Mouse (Mus musculus): ENCODE results near the gene Rhov. TPM values are rescaled to one million over a fixed set of nuclear protein-coding genes. Genes with fewer than 3 reads are reported as not detected.

The Rhov gene
- total and polyA plus RNA-seq, 2 experiments from 2014 or later: 3.4 TPM; not detected in 1

GRCm38 (mm10) chr2:119237210-119237870 lies 33.7 kb downstream of the Rhov start, which contains the start of gene Spint1:
Spint1 (plus strand) TSS chr2:119237362.
- Histone ChIP-seq H3K4me1 (ENCODE audit: control insufficient read depth, insufficient read depth) (peaks cover 7% of the 10 kb centered on the region; the same call in 1 of the 2 replicates), H3K4me2 (ENCODE audit: low read depth, low read length) (peak within 1 kb of the TSS; percentile 82), H3K27ac (ENCODE audit: low read depth) (no peak within 1 kb of the TSS), H3K27me3 (ENCODE audit: control insufficient read depth, insufficient read depth, low read length) (peaks cover 48% of the 10 kb centered on the region), H3K9me3 (replicated peaks; ENCODE audit: control insufficient read depth, low read length) (no peaks in the 10 kb centered on the region), H3K9ac (replicated peaks; ENCODE audit: low read depth, low read length) (0 out of 2 replicates have a peak within 1 kb of the TSS, but pooled peaks have one; percentile 30), H3K36me3 (replicated peaks; ENCODE audit: control insufficient read depth, insufficient read depth, low read length) (no peaks in the 10 kb centered on the region), H3K4me3 (ENCODE audit: low read depth, low read length) (peak within 1 kb of the TSS; percentile 54)
- TF ChIP-seq EP300 (IDR thresholded peaks at IDR 0.05; ENCODE audit: low read depth): no peak
- no peak for TF ChIP-seq CTCF (IDR thresholded peaks at IDR 0.05; ENCODE audit: low read depth)
- ATAC-seq (ENCODE audit: insufficient read depth, low read depth) (no peak), DNase-seq (ENCODE audit: low spot score) (no peak)
- under 1% methylated on average over 71 of the region's 73 CpGs for WGBS

- H3K4me3 ChIP-seq (ENCODE audit: low read depth, low read length): peak overlapping the region; percentile 54
- 12% methylated on average over 25 of the region's 25 CpGs for WGBS
- H3K27ac ChIP-seq (ENCODE audit: low read depth): no peak overlapping the region
- no peak for DNase-seq (ENCODE audit: low spot score)
- H3K36me3 ChIP-seq (replicated peaks; ENCODE audit: control insufficient read depth, insufficient read depth, low read length): no peaks in the 10 kb centered on the region
- peaks cover 7% of the 10 kb centered on the region; the same call in 1 of the 2 replicates for H3K4me1 ChIP-seq (ENCODE audit: control insufficient read depth, insufficient read depth)
- peak overlapping the region; percentile 82 for H3K4me2 ChIP-seq (ENCODE audit: low read depth, low read length)
- no peaks in the 10 kb centered on the region for H3K9me3 ChIP-seq (replicated peaks; ENCODE audit: control insufficient read depth, low read length)
- H3K9ac ChIP-seq (replicated peaks; ENCODE audit: low read depth, low read length): 0 out of 2 replicates have a peak overlapping the region, but pooled peaks have one; percentile 30
- no peak for ATAC-seq (ENCODE audit: insufficient read depth, low read depth)
- H3K27me3 ChIP-seq (ENCODE audit: control insufficient read depth, insufficient read depth, low read length): peaks cover 48% of the 10 kb centered on the region
- TF ChIP-seq EP300 (IDR thresholded peaks at IDR 0.05; ENCODE audit: low read depth) (no peak), CTCF (IDR thresholded peaks at IDR 0.05; ENCODE audit: low read depth) (no peak)
These were observed 34.3 kb downstream of the Rhov start for GRCm38 (mm10) chr2:119236682-119237209.

- Histone ChIP-seq H3K27me3 (ENCODE audit: control insufficient read depth, insufficient read depth, low read length) (0 out of 2 replicates have a peak, but pooled peaks cover 2% of the 10 kb centered on the region), H3K9ac (replicated peaks; ENCODE audit: low read depth, low read length) (no peak within 1 kb of the TSS), H3K27ac (ENCODE audit: low read depth) (no peak within 1 kb of the TSS), H3K9me3 (replicated peaks; ENCODE audit: control insufficient read depth, low read length) (no peaks in the 10 kb centered on the region), H3K4me1 (ENCODE audit: control insufficient read depth, insufficient read depth) (no peaks in the 10 kb centered on the region), H3K36me3 (replicated peaks; ENCODE audit: control insufficient read depth, insufficient read depth, low read length) (no peaks in the 10 kb centered on the region), H3K4me3 (ENCODE audit: low read depth, low read length) (no peak within 1 kb of the TSS), H3K4me2 (ENCODE audit: low read depth, low read length) (no peak within 1 kb of the TSS)
- ATAC-seq (ENCODE audit: insufficient read depth, low read depth) (no peak), DNase-seq (ENCODE audit: low spot score) (no peak)
- 64% methylated on average over 6 of the region's 6 CpGs for WGBS
- TF ChIP-seq CTCF (IDR thresholded peaks at IDR 0.05; ENCODE audit: low read depth): no peak
- no peak for TF ChIP-seq EP300 (IDR thresholded peaks at IDR 0.05; ENCODE audit: low read depth)
These were observed 41.0 kb downstream of the Rhov start, which contains the start of gene Ppp1r14d for GRCm38 (mm10) chr2:119229775-119230704. Ppp1r14d (minus strand) TSS chr2:119229906.

Other genes with a start within 250 kb of the Rhov start
- gene Ccdc32, start 241.9 kb downstream of the Rhov start, total RNA-seq (2014; rRNA removed; ENCODE audit: low replicate concordance): 14.7 and 19.1 TPM in 2 replicates
- gene Ccdc32, start 241.9 kb downstream of the Rhov start, polyA plus RNA-seq (2015; fragmentation: Nextera tagmentation; extraction: Ambion mirVana): 20.7 and 21.1 TPM in 2 replicates
- 8.8 and 14.3 TPM in 2 replicates for gene Rpusd2, start 236.5 kb downstream of the Rhov start, total RNA-seq (2014; rRNA removed; ENCODE audit: low replicate concordance)
- 2.6 and 3.3 TPM in 2 replicates for gene Rpusd2, start 236.5 kb downstream of the Rhov start, polyA plus RNA-seq (2015; fragmentation: Nextera tagmentation; extraction: Ambion mirVana)
- 9.1 and 50.5 TPM in 2 replicates for gene Knl1, start 224.2 kb downstream of the Rhov start, total RNA-seq (2014; rRNA removed; ENCODE audit: low replicate concordance)
- gene Knl1, start 224.2 kb downstream of the Rhov start, polyA plus RNA-seq (2015; fragmentation: Nextera tagmentation; extraction: Ambion mirVana): 12.6 and 14.5 TPM in 2 replicates
- gene Rad51, start 158.5 kb downstream of the Rhov start, total RNA-seq (2014; rRNA removed; ENCODE audit: low replicate concordance): 2.7 and 10.9 TPM in 2 replicates
- gene Rad51, start 158.5 kb downstream of the Rhov start, polyA plus RNA-seq (2015; fragmentation: Nextera tagmentation; extraction: Ambion mirVana): 7.7 and 8.1 TPM in 2 replicates
- 17.0 and 24.2 TPM in 2 replicates for gene Rmdn3, start 114.2 kb downstream of the Rhov start, total RNA-seq (2014; rRNA removed; ENCODE audit: low replicate concordance)
- 14.4 and 14.6 TPM in 2 replicates for gene Rmdn3, start 114.2 kb downstream of the Rhov start, polyA plus RNA-seq (2015; fragmentation: Nextera tagmentation; extraction: Ambion mirVana)
- gene Gchfr, start 103.5 kb downstream of the Rhov start, total RNA-seq (2014; rRNA removed; ENCODE audit: low replicate concordance): 1.5 and 12.0 TPM in 2 replicates
- 5.6 and 5.7 TPM in 2 replicates for gene Gchfr, start 103.5 kb downstream of the Rhov start, polyA plus RNA-seq (2015; fragmentation: Nextera tagmentation; extraction: Ambion mirVana)
- not detected in 2 replicates for gene Gm14137, start 96.8 kb downstream of the Rhov start, total RNA-seq (2014; rRNA removed; ENCODE audit: low replicate concordance)
- gene Gm14137, start 96.8 kb downstream of the Rhov start, polyA plus RNA-seq (2015; fragmentation: Nextera tagmentation; extraction: Ambion mirVana): 0.07 and 0.12 TPM in 2 replicates
- 17.7 and 26.4 TPM in 2 replicates for gene Zfyve19, start 62.7 kb downstream of the Rhov start, total RNA-seq (2014; rRNA removed; ENCODE audit: low replicate concordance)
- gene Zfyve19, start 62.7 kb downstream of the Rhov start, polyA plus RNA-seq (2015; fragmentation: Nextera tagmentation; extraction: Ambion mirVana): 26.9 and 27.3 TPM in 2 replicates
- gene Dnajc17, start 62.5 kb downstream of the Rhov start, total RNA-seq (2014; rRNA removed; ENCODE audit: low replicate concordance): 8.4 and 18.7 TPM in 2 replicates
- 8.8 and 9.1 TPM in 2 replicates for gene Dnajc17, start 62.5 kb downstream of the Rhov start, polyA plus RNA-seq (2015; fragmentation: Nextera tagmentation; extraction: Ambion mirVana)
- not detected in 2 replicates for gene Ppp1r14d, start 41.4 kb downstream of the Rhov start, total RNA-seq (2014; rRNA removed; ENCODE audit: low replicate concordance)
- not detected in 2 replicates for gene Ppp1r14d, start 41.4 kb downstream of the Rhov start, polyA plus RNA-seq (2015; fragmentation: Nextera tagmentation; extraction: Ambion mirVana)
- 11.6 and 11.7 TPM in 2 replicates for gene Spint1, start 33.9 kb downstream of the Rhov start, total RNA-seq (2014; rRNA removed; ENCODE audit: low replicate concordance)
- gene Spint1, start 33.9 kb downstream of the Rhov start, polyA plus RNA-seq (2015; fragmentation: Nextera tagmentation; extraction: Ambion mirVana): 0.14 and 0.34 TPM in 2 replicates
- 14.3 and 16.2 TPM in 2 replicates for gene Vps18, start 17.5 kb upstream of the Rhov start, total RNA-seq (2014; rRNA removed; ENCODE audit: low replicate concordance)
- 8.0 and 8.3 TPM in 2 replicates for gene Vps18, start 17.5 kb upstream of the Rhov start, polyA plus RNA-seq (2015; fragmentation: Nextera tagmentation; extraction: Ambion mirVana)
- 5.0 and 6.6 TPM in 2 replicates for gene Dll4, start 54.5 kb upstream of the Rhov start, total RNA-seq (2014; rRNA removed; ENCODE audit: low replicate concordance)
- 5.7 and 6.2 TPM in 2 replicates for gene Dll4, start 54.5 kb upstream of the Rhov start, polyA plus RNA-seq (2015; fragmentation: Nextera tagmentation; extraction: Ambion mirVana)
- gene Chac1, start 80.0 kb upstream of the Rhov start, total RNA-seq (2014; rRNA removed; ENCODE audit: low replicate concordance): 0.11 and 0.27 TPM in 2 replicates
- gene Chac1, start 80.0 kb upstream of the Rhov start, polyA plus RNA-seq (2015; fragmentation: Nextera tagmentation; extraction: Ambion mirVana): 0.30 and 0.52 TPM in 2 replicates
- 7.2 TPM in 2 replicates for gene Ino80, start 206.4 kb upstream of the Rhov start, total RNA-seq (2014; rRNA removed; ENCODE audit: low replicate concordance)
- gene Ino80, start 206.4 kb upstream of the Rhov start, polyA plus RNA-seq (2015; fragmentation: Nextera tagmentation; extraction: Ambion mirVana): 1.7 and 2.0 TPM in 2 replicates

Measured in heart, postnatal 0 days (tissue).